Mouse (Mus musculus): ENCODE data around the gene Pdia4. TPM values are rescaled to one million over a fixed set of nuclear protein-coding genes. Genes with fewer than 3 reads are reported as not detected.

Pdia4 gene
- total and polyA plus RNA-seq, 3 experiments: 91.4 to 112 TPM; not detected in 1

DNA sequence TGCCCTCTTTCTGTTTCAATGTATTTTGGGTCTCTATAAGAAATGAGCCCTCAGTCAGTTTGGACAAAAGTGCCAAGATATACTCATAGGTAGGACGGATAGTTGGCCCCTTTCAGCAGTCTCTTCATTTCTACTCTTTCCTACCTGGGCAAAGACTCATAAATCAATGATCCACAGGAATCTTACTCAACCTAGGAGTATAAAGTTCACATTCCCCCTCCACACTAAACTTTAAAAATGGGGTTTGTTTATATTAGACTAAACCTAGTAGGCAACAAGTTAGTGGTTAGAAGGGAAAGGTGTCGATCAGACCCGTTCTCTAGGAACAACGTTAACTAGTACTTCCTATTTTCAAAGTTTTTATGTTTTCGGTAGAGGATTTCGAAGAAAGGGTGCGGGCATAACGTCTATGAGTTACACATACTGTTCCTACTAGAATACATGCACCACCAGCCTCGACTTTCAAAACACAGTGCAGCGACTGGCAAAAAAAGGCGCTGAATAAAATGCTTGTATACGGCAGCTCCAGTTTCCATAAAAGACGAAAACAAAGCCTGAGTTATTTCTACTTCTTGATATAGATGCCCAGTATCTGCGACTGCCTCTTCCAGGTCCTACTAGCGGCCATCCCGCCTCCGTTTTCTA, 837 bp downstream of the Pdia4 start:
- Histone ChIP-seq H3K4me3 (ENCODE audit: control insufficient read depth in 1 of 2, insufficient read depth in 1 of 2, low read depth in 2 of 2, low read length in 2 of 2) (peak overlapping the region; percentile 74 to 82), H3K27me3 (ENCODE audit: control insufficient read depth in 1 of 2, insufficient read depth in 2 of 2, low read length in 2 of 2) (no peaks in the 10 kb centered on the region), H3K9ac (ENCODE audit: control insufficient read depth, low read depth, low read length, poor library complexity, severe bottlenecking) (peak overlapping the region; percentile 79), H3K4me1 (ENCODE audit: control insufficient read depth in 1 of 2, insufficient read depth in 2 of 2, low read length in 2 of 2) (peaks cover 0 to 12% of the 10 kb centered on the region in 2 experiments), H3K9me3 (replicated peaks; ENCODE audit: insufficient read depth, low read length) (no peaks in the 10 kb centered on the region), H3K27ac (ENCODE audit: control insufficient read depth, low read depth, low read length) (peak overlapping the region; percentile 76), H3K36me3 (ENCODE audit: control insufficient read depth in 1 of 2, insufficient read depth in 2 of 2, low read length in 2 of 2) (peaks cover 2 to 20% of the 10 kb centered on the region in 2 experiments), H3K79me2 (ENCODE audit: control insufficient read depth, insufficient read depth, low read length, poor library complexity) (peaks cover 43% of the 10 kb centered on the region)
- DNase-seq (ENCODE audit: low read depth, low spot score): peak; percentile 59
- TF ChIP-seq EP300 (IDR thresholded peaks at IDR 0.05; ENCODE audit: low read depth in 1 of 2, low read length in 2 of 2): 0 out of 4 replicates have a peak, but pooled peaks of 1 of the 2 experiments have one; percentile 16
- TF ChIP-seq MAX (IDR thresholded peaks at IDR 0.05; ENCODE audit: low read length): no peak
- peak; percentile 28; the same call in 1 of the 2 replicates for TF ChIP-seq MYC (IDR thresholded peaks at IDR 0.05; ENCODE audit: low read depth, low read length)

GRCm38 (mm10) chr6:47811324-47811723, 1.9 kb downstream of the Pdia4 start:
- no peak for DNase-seq (ENCODE audit: low read depth, low spot score)
- peaks cover 0 to 12% of the 10 kb centered on the region in 2 experiments for H3K4me1 ChIP-seq (ENCODE audit: control insufficient read depth in 1 of 2, insufficient read depth in 2 of 2, low read length in 2 of 2)
- H3K79me2 ChIP-seq (ENCODE audit: control insufficient read depth, insufficient read depth, low read length, poor library complexity): peaks cover 43% of the 10 kb centered on the region
- no peak overlapping the region for H3K27ac ChIP-seq (ENCODE audit: control insufficient read depth, low read depth, low read length)
- peaks cover 8 to 20% of the 10 kb centered on the region in 2 experiments for H3K36me3 ChIP-seq (ENCODE audit: control insufficient read depth in 1 of 2, insufficient read depth in 2 of 2, low read length in 2 of 2)
- peak overlapping the region; percentile 43 to 82 for H3K4me3 ChIP-seq (ENCODE audit: control insufficient read depth in 1 of 2, insufficient read depth in 1 of 2, low read depth in 2 of 2, low read length in 2 of 2)
- no peaks in the 10 kb centered on the region for H3K9me3 ChIP-seq (replicated peaks; ENCODE audit: insufficient read depth, low read length)
- H3K9ac ChIP-seq (ENCODE audit: control insufficient read depth, low read depth, low read length, poor library complexity, severe bottlenecking): peak overlapping the region; percentile 79
- no peaks in the 10 kb centered on the region for H3K27me3 ChIP-seq (ENCODE audit: control insufficient read depth in 1 of 2, insufficient read depth in 2 of 2, low read length in 2 of 2)
- TF ChIP-seq CTCF (IDR thresholded peaks at IDR 0.05 in 2 of 3, conservative IDR thresholded peaks at IDR 0.05 in 1 of 3; ENCODE audit: control insufficient read depth in 1 of 3, insufficient read depth in 1 of 3, low read depth in 2 of 3, low read length in 3 of 3, poor library complexity in 1 of 3, severe bottlenecking in 1 of 3): no peak
- no peak for TF ChIP-seq ZMIZ1 (IDR thresholded peaks at IDR 0.05; ENCODE audit: low read depth, low read length)
- TF ChIP-seq ELF1 (IDR thresholded peaks at IDR 0.05; ENCODE audit: low read depth, low read length): no peak
- TF ChIP-seq MYB (IDR thresholded peaks at IDR 0.05; ENCODE audit: low read depth, low read length): no peak
- no peak for TF ChIP-seq ETS1 (IDR thresholded peaks at IDR 0.05; ENCODE audit: low read depth, low read length)
- TF ChIP-seq BHLHE40 (IDR thresholded peaks at IDR 0.05; ENCODE audit: borderline replicate concordance, low read depth, low read length): no peak
- no peak for TF ChIP-seq RCOR1 (IDR thresholded peaks at IDR 0.05; ENCODE audit: low read depth, low read length)

GRCm38 (mm10) chr6:47810181-47810580, 3.0 kb downstream of the Pdia4 start:
- Histone ChIP-seq H3K4me3 (ENCODE audit: control insufficient read depth in 1 of 2, insufficient read depth in 1 of 2, low read depth in 2 of 2, low read length in 2 of 2) (no peak overlapping the region), H3K9me3 (replicated peaks; ENCODE audit: insufficient read depth, low read length) (no peaks in the 10 kb centered on the region), H3K27ac (ENCODE audit: control insufficient read depth, low read depth, low read length) (no peak overlapping the region), H3K9ac (ENCODE audit: control insufficient read depth, low read depth, low read length, poor library complexity, severe bottlenecking) (no peak overlapping the region), H3K27me3 (ENCODE audit: control insufficient read depth in 1 of 2, insufficient read depth in 2 of 2, low read length in 2 of 2) (no peaks in the 10 kb centered on the region), H3K36me3 (ENCODE audit: control insufficient read depth in 1 of 2, insufficient read depth in 2 of 2, low read length in 2 of 2) (peaks cover 13 to 20% of the 10 kb centered on the region in 2 experiments), H3K79me2 (ENCODE audit: control insufficient read depth, insufficient read depth, low read length, poor library complexity) (peaks cover 43% of the 10 kb centered on the region), H3K4me1 (ENCODE audit: control insufficient read depth in 1 of 2, insufficient read depth in 2 of 2, low read length in 2 of 2) (peaks cover 0 to 12% of the 10 kb centered on the region in 2 experiments)
- DNase-seq (ENCODE audit: low read depth, low spot score): peak; percentile 45
- TF ChIP-seq CTCF (IDR thresholded peaks at IDR 0.05 in 2 of 3, conservative IDR thresholded peaks at IDR 0.05 in 1 of 3; ENCODE audit: control insufficient read depth in 1 of 3, insufficient read depth in 1 of 3, low read depth in 2 of 3, low read length in 3 of 3, poor library complexity in 1 of 3, severe bottlenecking in 1 of 3) (peak in 1 of 3 experiments; percentile 27; a peak in 1 of 6 replicates), TAL1 (IDR thresholded peaks at IDR 0.05; ENCODE audit: low read length) (no peak), UBTF (IDR thresholded peaks at IDR 0.05; ENCODE audit: borderline replicate concordance, insufficient read depth, low read depth, low read length) (no peak)
